Mouse (Mus musculus) hindbrain, postnatal 0 days (tissue): ENCODE measurements around the gene Rabl6. TPM values are rescaled to one million over a fixed set of nuclear protein-coding genes. Genes with fewer than 3 reads are reported as not detected.

Experiments
- ATAC-seq: fragments of 200-750 bp; cut with Nextera tagmentation; 2 replicates; pipeline ENCODE4 v1.8.0; 2017; ENCODE audit warnings: mild to moderate bottlenecking, moderate TSS enrichment, moderate library complexity
- DNase-seq: peaks from one replicate; pipeline ENCODE4 v3.0.0-alpha.2; 2015; ENCODE audit warnings: low spot score
- H3K27ac ChIP-seq: fragments of 300-500 bp; sonication (generic); 2 replicates; pipeline ENCODE4 v1.5.1; 2014; ENCODE audit warnings: mild to moderate bottlenecking
- H3K27me3 ChIP-seq: fragments of 300-500 bp; sonication (generic); 2 replicates; pipeline ENCODE4 v1.6.1; 2014; ENCODE audit warnings: low read length, mixed read lengths; ENCODE audit not compliant: insufficient read depth
- H3K36me3 ChIP-seq: fragments of 300-500 bp; sonication (generic); 2 replicates; pipeline ENCODE4 v1.6.1; 2014; ENCODE audit warnings: low read length, mixed read lengths; ENCODE audit not compliant: insufficient read depth
- H3K4me1 ChIP-seq: fragments of 300-500 bp; sonication (generic); 2 replicates; pipeline ENCODE4 v1.6.1; 2014; ENCODE audit warnings: antibody characterized with exemption, low read length, mixed read lengths; ENCODE audit not compliant: insufficient read depth
- H3K4me2 ChIP-seq: fragments of 300-500 bp; sonication (generic); 2 replicates; pipeline ENCODE4 v1.6.1; 2014; ENCODE audit warnings: low read depth, mild to moderate bottlenecking, low read length, moderate library complexity, mixed read lengths
- H3K4me3 ChIP-seq: fragments of 300-500 bp; sonication (generic); 2 replicates; pipeline ENCODE4 v1.5.1; 2014; ENCODE audit warnings: low read length
- H3K9ac ChIP-seq: fragments of 300-500 bp; sonication (generic); replicated peaks from 2 replicates; pipeline ENCODE4 v1.6.1; 2014; ENCODE audit warnings: mild to moderate bottlenecking, low read length, moderate library complexity, mixed read lengths
- H3K9me3 ChIP-seq: fragments of 300-500 bp; sonication (generic); 2 replicates; pipeline ENCODE4 v1.6.1; 2016; ENCODE audit warnings: low read length, mixed read lengths
- CTCF ChIP-seq: IDR thresholded peaks from 2 replicates; pipeline ENCODE4 v1.5.1; 2016; ENCODE audit warnings: antibody characterized with exemption, control low read depth, low read depth
- WGBS: fragments of 180-500 bp; shearing (Covaris S2); extraction: QIAGEN DNeasy Blood & Tissue Kit; methylation state at CpG from one replicate; pipeline ENCODE4 v1.1.7; 2014; 5-methylcytosine and 5-hydroxymethylcytosine counted together
- polyA plus RNA-seq: library from polyadenylated mRNA; unstranded; fragments of >200 nt; fragmentation: Nextera tagmentation; extraction: Ambion mirVana; gene quantifications from 2 replicates; pipeline ENCODE4 v1.2.1, GENCODE M21; 2015
- total RNA-seq: library from RNA; depleted of rRNA; stranded (reverse); fragments of >200 nt; gene quantifications from 2 replicates; pipeline ENCODE4 v1.2.3, GENCODE M21; 2014; rRNA removed

Gene Rabl6
- total and polyA plus RNA-seq, 2 experiments from 2014 or later: 53.0 to 71.8 TPM

DNA sequence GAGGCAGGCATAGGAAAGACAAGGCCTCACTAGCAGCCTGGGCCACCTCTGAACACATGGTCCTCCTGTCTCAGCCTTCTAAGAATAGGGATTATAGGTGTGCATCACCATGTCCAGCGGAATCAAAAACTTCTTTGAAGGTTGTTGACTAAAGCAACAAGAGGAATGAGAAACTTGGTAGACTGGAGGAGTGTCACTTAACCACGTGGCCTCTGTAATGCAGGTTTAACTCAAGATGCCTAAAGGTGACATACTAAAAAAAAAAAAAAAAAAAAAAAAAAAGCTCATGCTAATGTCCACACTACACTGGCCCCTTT lies 73.5 kb downstream of the Rabl6 start:
- Histone ChIP-seq H3K27me3 (no peaks in the 10 kb centered on the region), H3K27ac (peak overlapping the region; percentile 32; the same call in 1 of the 2 replicates), H3K4me1 (no peaks in the 10 kb centered on the region), H3K4me3 (no peak overlapping the region), H3K9ac (no peak overlapping the region), H3K9me3 (no peaks in the 10 kb centered on the region), H3K4me2 (no peak overlapping the region), H3K36me3 (peaks cover 10% of the 10 kb centered on the region; the same call in 1 of the 2 replicates)
- WGBS: 95% methylated on average over 2 of the region's 2 CpGs
- ATAC-seq: no peak
- no peak for TF ChIP-seq CTCF
- no peak for DNase-seq

- peak; percentile 72; the same call in 1 of the 2 replicates for ATAC-seq
- H3K27ac ChIP-seq: peak overlapping the region; percentile 32; the same call in 1 of the 2 replicates
- TF ChIP-seq CTCF: no peak
- H3K4me3 ChIP-seq: no peak overlapping the region
- DNase-seq: peak; percentile 63
- H3K27me3 ChIP-seq: no peaks in the 10 kb centered on the region
- H3K4me2 ChIP-seq: no peak overlapping the region
- H3K9me3 ChIP-seq: no peaks in the 10 kb centered on the region
- WGBS: 80% methylated on average over 3 of the region's 3 CpGs
- H3K4me1 ChIP-seq: no peaks in the 10 kb centered on the region
- H3K36me3 ChIP-seq: peaks cover 10% of the 10 kb centered on the region; the same call in 1 of the 2 replicates
- no peak overlapping the region for H3K9ac ChIP-seq
These were observed 74.0 kb downstream of the Rabl6 start for GRCm38 (mm10) chr2:25534178-25534865.

DNA sequence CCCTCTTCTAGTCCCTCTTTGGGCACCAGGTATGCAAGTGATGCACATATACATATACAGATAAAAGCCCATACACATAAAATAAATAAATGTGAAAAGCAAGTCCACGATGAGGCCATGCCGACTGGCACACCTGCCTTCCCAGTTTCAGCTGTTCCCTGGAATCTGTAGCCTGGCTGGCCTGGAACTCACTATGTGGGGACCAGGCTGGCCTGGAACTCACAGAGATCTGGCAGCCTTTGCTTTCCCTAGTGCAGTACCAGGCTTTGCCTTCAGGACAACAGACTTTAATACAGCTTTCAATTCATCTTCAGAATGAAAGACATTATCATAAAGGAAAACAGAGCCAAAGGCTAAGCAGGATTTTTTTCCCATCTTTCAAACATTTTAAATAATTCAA lies 74.6 kb downstream of the Rabl6 start:
- H3K4me2 ChIP-seq: no peak overlapping the region
- no peaks in the 10 kb centered on the region for H3K4me1 ChIP-seq
- H3K4me3 ChIP-seq: no peak overlapping the region
- no peak for TF ChIP-seq CTCF
- no peaks in the 10 kb centered on the region for H3K27me3 ChIP-seq
- no peaks in the 10 kb centered on the region for H3K9me3 ChIP-seq
- peaks cover 11% of the 10 kb centered on the region; the same call in 1 of the 2 replicates for H3K36me3 ChIP-seq
- 89% methylated on average over 2 of the region's 2 CpGs for WGBS
- no peak overlapping the region for H3K9ac ChIP-seq
- ATAC-seq: 0 out of 2 replicates have a peak, but pooled peaks have one; percentile 38
- no peak for DNase-seq
- no peak overlapping the region for H3K27ac ChIP-seq

Other genes starting within 250 kb of the Rabl6 start
Only the 30 nearest of the 33 such genes appear.
- gene Entpd2, start 212.6 kb downstream of the Rabl6 start, total RNA-seq: 8.4 and 12.9 TPM in 2 replicates
- gene Entpd2, start 212.6 kb downstream of the Rabl6 start, polyA plus RNA-seq: 10.8 and 12.3 TPM in 2 replicates
- gene Npdc1, start 209.2 kb downstream of the Rabl6 start, total RNA-seq: 249 and 289 TPM in 2 replicates
- gene Npdc1, start 209.2 kb downstream of the Rabl6 start, polyA plus RNA-seq: 416 and 422 TPM in 2 replicates
- 1.0 TPM in 1 of 2 replicates, not detected in the other for gene Fut7, start 185.3 kb downstream of the Rabl6 start, total RNA-seq
- gene Fut7, start 185.3 kb downstream of the Rabl6 start, polyA plus RNA-seq: 0.18 and 0.20 TPM in 2 replicates
- 84.6 and 94.9 TPM in 2 replicates for gene Abca2, start 179.8 kb downstream of the Rabl6 start, total RNA-seq
- 10.7 and 12.5 TPM in 2 replicates for gene Abca2, start 179.8 kb downstream of the Rabl6 start, polyA plus RNA-seq
- gene Clic3, start 151.7 kb downstream of the Rabl6 start, total RNA-seq: 0.97 and 3.9 TPM in 2 replicates
- 4.1 and 4.8 TPM in 2 replicates for gene Clic3, start 151.7 kb downstream of the Rabl6 start, polyA plus RNA-seq
- gene Paxx, start 147.4 kb downstream of the Rabl6 start, total RNA-seq: 183 and 187 TPM in 2 replicates
- 141 and 145 TPM in 2 replicates for gene Paxx, start 147.4 kb downstream of the Rabl6 start, polyA plus RNA-seq
- gene Ptgds, start 138.5 kb downstream of the Rabl6 start, total RNA-seq: 1,517 and 2,498 TPM in 2 replicates
- gene Ptgds, start 138.5 kb downstream of the Rabl6 start, polyA plus RNA-seq: 2,872 and 3,193 TPM in 2 replicates
- gene Lcn12, start 114.6 kb downstream of the Rabl6 start, total RNA-seq: not detected in 2 replicates
- not detected in 2 replicates for gene Lcn12, start 114.6 kb downstream of the Rabl6 start, polyA plus RNA-seq
- 140 and 175 TPM in 2 replicates for gene Fbxw5, start 107.8 kb downstream of the Rabl6 start, total RNA-seq
- 93.4 and 102 TPM in 2 replicates for gene Fbxw5, start 107.8 kb downstream of the Rabl6 start, polyA plus RNA-seq
- 0.58 and 0.68 TPM in 2 replicates for gene C8g, start 106.8 kb downstream of the Rabl6 start, total RNA-seq
- 6.5 and 8.0 TPM in 2 replicates for gene C8g, start 106.8 kb downstream of the Rabl6 start, polyA plus RNA-seq
- 10.0 and 11.4 TPM in 2 replicates for gene Traf2, start 61.6 kb downstream of the Rabl6 start, total RNA-seq
- gene Traf2, start 61.6 kb downstream of the Rabl6 start, polyA plus RNA-seq: 9.2 and 9.3 TPM in 2 replicates
- 159 and 274 TPM in 2 replicates for gene Edf1, start 50.7 kb downstream of the Rabl6 start, total RNA-seq
- 394 and 413 TPM in 2 replicates for gene Edf1, start 50.7 kb downstream of the Rabl6 start, polyA plus RNA-seq
- 1.2 and 2.5 TPM in 2 replicates for gene Mamdc4, start 33.7 kb downstream of the Rabl6 start, total RNA-seq
- gene Mamdc4, start 33.7 kb downstream of the Rabl6 start, polyA plus RNA-seq: 1.2 and 2.0 TPM in 2 replicates
- 35.4 and 48.2 TPM in 2 replicates for gene Phpt1, start 33.3 kb downstream of the Rabl6 start, total RNA-seq
- gene Phpt1, start 33.3 kb downstream of the Rabl6 start, polyA plus RNA-seq: 232 and 242 TPM in 2 replicates
- 22.4 and 29.1 TPM in 2 replicates for gene Ajm1, start 26.8 kb downstream of the Rabl6 start, total RNA-seq
- gene Ajm1, start 26.8 kb downstream of the Rabl6 start, polyA plus RNA-seq: 18.8 and 19.8 TPM in 2 replicates
- gene Ccdc183, start 9.2 kb upstream of the Rabl6 start, total RNA-seq: not detected in 2 replicates
- 0.35 and 0.48 TPM in 2 replicates for gene Ccdc183, start 9.2 kb upstream of the Rabl6 start, polyA plus RNA-seq
- gene Tmem141, start 13.5 kb upstream of the Rabl6 start, total RNA-seq: 48.0 and 59.8 TPM in 2 replicates
- 52.0 and 56.9 TPM in 2 replicates for gene Tmem141, start 13.5 kb upstream of the Rabl6 start, polyA plus RNA-seq
- gene Fcna, start 19.5 kb upstream of the Rabl6 start, total RNA-seq: 2.2 and 2.7 TPM in 2 replicates
- 3.7 and 4.3 TPM in 2 replicates for gene Fcna, start 19.5 kb upstream of the Rabl6 start, polyA plus RNA-seq
- not detected in 2 replicates for gene Lcn8, start 44.6 kb upstream of the Rabl6 start, total RNA-seq
- gene Lcn8, start 44.6 kb upstream of the Rabl6 start, polyA plus RNA-seq: not detected in 2 replicates
- gene Lcn5, start 49.4 kb upstream of the Rabl6 start, total RNA-seq: not detected in 2 replicates
- gene Lcn5, start 49.4 kb upstream of the Rabl6 start, polyA plus RNA-seq: not detected in 2 replicates
- not detected in 2 replicates for gene Lcn6, start 68.3 kb upstream of the Rabl6 start, total RNA-seq
- gene Lcn6, start 68.3 kb upstream of the Rabl6 start, polyA plus RNA-seq: not detected in 2 replicates
- gene Lcn10, start 74.2 kb upstream of the Rabl6 start, total RNA-seq: not detected in 2 replicates
- not detected in 2 replicates for gene Lcn10, start 74.2 kb upstream of the Rabl6 start, polyA plus RNA-seq
- gene Obp2a, start 91.5 kb upstream of the Rabl6 start, total RNA-seq: not detected in 2 replicates
- not detected in 2 replicates for gene Obp2a, start 91.5 kb upstream of the Rabl6 start, polyA plus RNA-seq
- 90.3 and 92.6 TPM in 2 replicates for gene Bmyc, start 98.2 kb upstream of the Rabl6 start, total RNA-seq
- gene Bmyc, start 98.2 kb upstream of the Rabl6 start, polyA plus RNA-seq: 206 and 219 TPM in 2 replicates
- gene Obp2b, start 128.5 kb upstream of the Rabl6 start, total RNA-seq: not detected in 2 replicates
- gene Obp2b, start 128.5 kb upstream of the Rabl6 start, polyA plus RNA-seq: not detected in 2 replicates
- not detected in 2 replicates for gene Lcn3, start 157.0 kb upstream of the Rabl6 start, total RNA-seq
- not detected in 2 replicates for gene Lcn3, start 157.0 kb upstream of the Rabl6 start, polyA plus RNA-seq
- gene Lcn11, start 168.5 kb upstream of the Rabl6 start, total RNA-seq: not detected in 2 replicates
- gene Lcn11, start 168.5 kb upstream of the Rabl6 start, polyA plus RNA-seq: not detected in 2 replicates
- gene Gm13539, start 173.7 kb upstream of the Rabl6 start, total RNA-seq: not detected in 2 replicates
- gene Gm13539, start 173.7 kb upstream of the Rabl6 start, polyA plus RNA-seq: not detected in 2 replicates
- gene Glt6d1, start 207.3 kb upstream of the Rabl6 start, total RNA-seq: not detected in 2 replicates
- gene Glt6d1, start 207.3 kb upstream of the Rabl6 start, polyA plus RNA-seq: not detected in 2 replicates
- gene Lcn9, start 214.6 kb upstream of the Rabl6 start, total RNA-seq: not detected in 2 replicates
- gene Lcn9, start 214.6 kb upstream of the Rabl6 start, polyA plus RNA-seq: not detected in 2 replicates